Mouse (Mus musculus) left cerebral cortex, postnatal 10 days (tissue): ENCODE results near the gene Esrrb. TPM values are rescaled to one million over a fixed set of nuclear protein-coding genes. Genes with fewer than 3 reads are reported as not detected.
A peak's percentile ranks its signal among the peaks of the same experiment; 100 is the strongest.

Source experiments
- DNase-seq, 2 experiments: peaks; one replicate each; pipeline ENCODE4 v3.0.0; 2021 to 2022; ENCODE audit warnings: low spot score in 2 of 2, mixed read lengths in 1 of 2; ENCODE audit errors: extremely low spot score in 1 of 2
- intact Hi-C: fragments of 180-260 bp; cut with DNase I; formaldehyde crosslinking; loops from one replicate; pipeline ENCODE4 v1.15.1; 2025
- total RNA-seq, 2 experiments: library from RNA; stranded (reverse); gene quantifications; 2 replicates each; pipeline ENCODE4 v1.2.3; 2021

The Esrrb gene
- total RNA-seq, 2 experiments from 2014 or later, result 0.73 to 1.2 TPM

DNA sequence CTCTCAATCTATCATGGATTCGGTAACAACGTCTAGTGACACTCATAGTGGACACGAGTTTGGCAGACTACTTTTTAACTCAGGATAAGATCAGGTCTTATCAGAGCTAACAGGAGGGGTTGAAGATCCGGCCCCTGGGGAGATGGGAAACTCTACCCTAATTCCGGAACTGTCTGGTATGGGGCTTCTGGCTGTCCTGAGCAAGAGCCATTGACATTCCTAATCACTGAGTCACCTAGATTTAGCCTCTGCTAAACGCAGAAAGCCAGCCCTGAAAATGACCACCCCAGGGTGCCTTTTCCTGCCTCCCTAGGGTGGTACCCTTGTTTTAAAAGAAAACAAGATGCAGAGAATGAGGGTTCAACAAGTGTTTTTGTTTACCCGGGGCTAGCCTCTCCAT is 34.4 kb downstream of the Esrrb start:
- DNase-seq, result no peak
- intact Hi-C loops, result loop anchor here (10.0 kb wide), 1 partner anchor 101 kb away; no protein-coding TSS in a partner anchor

DNA sequence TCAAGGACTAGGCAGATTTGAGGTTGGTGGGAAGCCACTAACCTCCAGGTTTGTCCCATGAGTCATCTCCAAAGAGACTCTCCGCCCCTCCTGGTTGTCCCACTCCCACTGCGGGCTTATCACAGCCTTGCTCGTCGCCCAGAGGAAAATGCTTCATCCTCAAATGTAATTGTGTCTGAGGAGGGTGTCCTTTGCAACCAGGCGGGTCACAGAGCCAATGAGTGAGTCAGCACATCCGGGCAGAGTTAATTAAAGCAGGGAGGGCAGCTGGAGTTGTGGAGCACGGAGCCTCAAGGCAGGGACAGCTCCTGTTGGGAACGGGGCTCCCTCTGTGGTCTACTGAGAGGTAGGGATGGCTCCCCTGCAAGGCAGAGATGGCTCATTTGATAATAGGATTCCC is 37.8 kb downstream of the Esrrb start:
- DNase-seq, result no peak
- intact Hi-C loops, result loop anchor here (10.0 kb wide), 1 partner anchor 104 kb away; no protein-coding TSS in a partner anchor

DNA sequence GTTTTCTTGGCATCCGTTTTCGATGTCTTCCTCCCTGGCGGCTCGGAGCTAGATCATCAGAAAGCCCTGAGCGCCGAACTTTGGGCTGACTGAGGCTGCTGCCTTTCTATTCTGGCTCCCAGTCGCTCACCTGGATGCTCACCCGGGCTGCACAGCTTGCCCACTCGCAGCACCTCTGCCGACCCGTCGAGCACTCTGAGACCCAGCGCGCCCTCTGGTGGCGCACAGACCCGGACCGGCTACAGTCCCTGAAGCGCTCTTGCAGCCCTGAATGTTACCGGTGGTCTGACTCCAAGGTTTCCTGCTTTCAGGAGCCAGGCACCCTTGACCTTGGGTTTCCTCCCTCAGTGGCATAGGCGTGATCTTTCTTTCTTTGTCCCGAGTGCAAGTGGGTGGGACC is 41.8 kb downstream of the Esrrb start:
- DNase-seq, result peak; percentile 38 to 79
- intact Hi-C loops, result loop anchor here (5.0 kb wide), 1 partner anchor 270 kb away; no protein-coding TSS in a partner anchor

DNA sequence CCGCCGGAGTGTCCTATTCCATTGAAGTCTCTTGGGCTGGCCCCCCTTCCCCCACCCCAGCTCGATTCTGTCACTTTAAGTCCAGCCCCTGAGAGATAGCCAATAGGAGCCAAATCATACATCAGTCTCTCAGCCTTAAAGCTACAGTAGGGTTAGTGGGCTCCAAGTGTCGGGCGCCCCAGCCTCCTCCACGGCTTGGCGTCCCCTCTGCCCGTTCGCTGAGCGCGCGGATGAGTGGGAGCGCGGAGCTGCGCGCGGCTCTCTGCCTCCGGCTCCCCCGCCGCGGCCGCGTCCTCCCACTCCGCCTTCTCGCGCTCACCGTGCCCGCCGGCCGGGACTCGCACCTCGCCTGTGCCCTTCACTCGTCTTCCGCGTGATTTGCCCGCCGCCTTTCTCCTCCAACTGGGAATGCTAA is 60.6 kb downstream of the Esrrb start:
- intact Hi-C loops, result no loop called here
- DNase-seq, result peak; percentile 16 to 49

DNA sequence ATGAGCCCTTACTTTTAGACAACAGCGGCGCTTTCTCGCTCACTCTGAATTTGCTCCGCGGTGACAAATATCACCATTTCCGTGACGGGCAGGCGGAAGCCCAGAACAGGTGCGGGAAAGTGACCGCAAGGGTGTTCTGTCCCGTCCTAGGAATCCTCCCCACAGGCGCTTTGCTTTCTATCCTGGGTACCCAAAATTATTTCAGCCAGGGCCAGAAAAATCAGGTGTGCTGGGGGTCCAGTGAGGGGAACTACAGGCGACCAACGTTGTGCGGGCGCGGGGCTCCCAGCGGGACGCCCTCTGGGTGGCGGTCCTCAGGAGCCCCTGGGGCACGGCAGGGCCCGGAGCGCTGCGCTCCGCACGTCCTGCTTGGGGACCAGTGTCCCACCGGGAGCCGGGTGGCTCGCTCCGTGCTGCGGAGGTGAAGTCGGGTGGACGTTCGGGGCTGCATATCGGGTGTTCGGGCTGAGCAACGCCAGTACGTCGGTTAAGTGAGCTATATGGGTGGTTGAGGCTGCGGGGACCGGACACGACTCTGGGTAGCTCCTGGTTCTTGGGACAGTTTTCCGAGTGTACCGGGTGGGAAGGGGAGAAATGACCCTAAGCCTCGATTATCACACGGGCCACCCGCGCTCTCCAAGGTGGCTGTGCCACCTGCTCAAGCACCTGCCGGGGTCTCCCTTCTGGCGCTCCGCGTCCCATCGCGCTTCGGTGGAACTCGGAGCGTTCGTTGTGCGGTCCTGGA is 61.4 kb downstream of the Esrrb start:
- intact Hi-C loops, result no loop called here
- DNase-seq, result no peak

DNA sequence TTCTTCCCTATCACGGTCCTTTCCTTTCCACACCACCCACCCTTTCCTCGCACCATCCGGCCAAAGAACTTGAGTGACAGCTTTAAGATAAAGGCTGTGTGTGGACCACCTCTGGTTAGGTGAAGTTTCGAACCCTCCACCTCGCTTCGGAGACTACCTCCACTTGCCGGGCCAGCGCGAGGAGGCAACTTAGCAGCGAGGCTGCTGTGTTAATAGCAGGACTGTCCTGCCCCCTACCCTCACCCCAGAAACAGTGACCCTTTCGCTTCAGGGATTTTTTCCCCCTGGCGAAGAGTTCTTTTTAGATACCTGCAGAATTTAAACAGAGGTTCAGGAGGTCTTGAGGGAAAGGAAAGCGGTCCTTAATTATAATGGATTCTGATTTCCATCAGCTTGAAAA is 62.2 kb downstream of the Esrrb start:
- DNase-seq, result no peak

DNA sequence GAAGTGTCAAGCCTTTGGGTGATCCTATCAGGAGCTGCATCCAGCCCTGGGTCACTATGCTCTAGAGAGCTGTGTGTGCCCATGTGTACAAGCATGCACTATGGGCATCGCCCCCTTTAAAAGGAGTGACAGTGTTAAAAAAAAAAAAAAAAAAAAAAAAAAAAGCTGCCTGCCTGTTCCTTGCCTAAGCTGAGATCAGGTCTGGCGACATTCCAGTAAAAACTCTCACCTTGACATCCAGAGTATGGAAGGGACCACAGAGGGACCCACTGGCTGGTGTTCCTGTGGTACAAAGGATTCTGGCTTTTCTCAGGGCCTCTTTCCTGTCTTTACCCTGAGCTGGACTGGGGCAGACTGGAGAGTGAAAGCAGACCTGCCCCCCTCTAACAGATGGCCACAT is 66.7 kb downstream of the Esrrb start:
- intact Hi-C loops, result no loop called here
- DNase-seq, result no peak

More for the DNA sequence above, 62.2 kb downstream of the Esrrb start:
- intact Hi-C loops, result no loop called here

DNA sequence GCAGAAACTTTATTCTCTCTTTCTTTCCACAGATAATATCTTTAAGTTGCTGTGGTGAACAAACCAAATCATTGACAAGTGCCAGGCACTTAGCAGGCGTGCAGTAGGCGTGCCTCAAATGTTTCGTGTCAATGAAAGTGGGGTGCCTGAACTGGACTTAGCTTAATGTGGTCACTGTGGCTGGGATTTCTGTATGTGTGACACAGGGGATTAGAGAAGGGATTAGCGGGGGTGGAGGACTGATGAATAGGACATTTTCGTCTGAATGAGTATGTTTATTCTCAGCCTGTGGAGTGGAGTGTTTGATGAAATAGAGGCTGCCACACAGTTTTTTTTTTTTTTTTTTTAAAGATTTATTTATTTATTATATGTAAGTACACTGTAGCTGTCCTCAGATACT is 70.8 kb downstream of the Esrrb start:
- DNase-seq, result no peak
- intact Hi-C loops, result loop anchor here (10.0 kb wide), 1 partner anchor 297 kb away; no protein-coding TSS in a partner anchor

DNA sequence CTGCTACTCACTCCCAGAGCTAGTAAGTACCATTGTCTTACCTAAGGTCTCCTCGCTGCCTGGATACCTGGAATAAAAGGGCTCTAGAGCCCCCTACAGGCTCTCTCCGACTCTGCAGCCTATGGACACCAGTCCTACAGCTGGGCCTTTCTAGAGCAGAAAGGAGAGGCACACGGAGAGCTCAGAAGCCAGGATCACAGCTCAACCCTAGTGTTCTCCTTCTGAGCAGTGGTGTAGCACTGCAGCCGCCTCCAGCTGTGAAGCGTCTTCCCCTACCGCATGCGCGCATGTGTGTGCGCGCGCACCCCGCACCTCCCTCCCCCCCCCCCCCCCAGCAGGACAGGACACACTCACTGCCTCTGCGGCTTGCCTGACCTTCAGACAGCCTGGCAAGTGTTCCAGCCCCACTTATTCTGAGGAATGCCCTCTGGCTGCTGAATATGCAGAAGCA is 72.5 kb downstream of the Esrrb start:
- intact Hi-C loops, result loop anchor here (10.0 kb wide), 1 partner anchor 299 kb away; no protein-coding TSS in a partner anchor
- DNase-seq, result peak; percentile 57 to 60

DNA sequence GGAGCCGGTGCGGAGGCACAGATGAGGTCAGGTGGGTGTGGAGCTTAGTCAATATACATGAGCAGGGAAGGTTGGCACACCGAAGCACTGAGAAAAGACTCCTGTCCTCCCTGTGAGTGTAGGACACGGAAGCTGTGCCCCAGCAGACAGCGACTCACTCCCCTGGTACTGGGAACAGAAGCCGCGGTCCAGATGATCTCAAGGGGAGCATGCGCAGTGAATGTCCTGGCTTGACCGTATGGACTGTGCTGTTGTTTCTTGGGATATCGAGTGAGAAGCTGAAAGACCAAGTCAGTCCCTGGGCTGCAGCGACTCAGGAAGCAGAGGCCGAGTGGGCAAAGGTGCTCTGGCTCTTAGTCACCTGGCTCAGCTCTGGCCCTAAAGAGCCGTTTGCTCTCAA is 74.7 kb downstream of the Esrrb start:
- no peak for DNase-seq
- intact Hi-C loops, result loop anchor here (10.0 kb wide), 1 partner anchor 301 kb away; no protein-coding TSS in a partner anchor

DNA sequence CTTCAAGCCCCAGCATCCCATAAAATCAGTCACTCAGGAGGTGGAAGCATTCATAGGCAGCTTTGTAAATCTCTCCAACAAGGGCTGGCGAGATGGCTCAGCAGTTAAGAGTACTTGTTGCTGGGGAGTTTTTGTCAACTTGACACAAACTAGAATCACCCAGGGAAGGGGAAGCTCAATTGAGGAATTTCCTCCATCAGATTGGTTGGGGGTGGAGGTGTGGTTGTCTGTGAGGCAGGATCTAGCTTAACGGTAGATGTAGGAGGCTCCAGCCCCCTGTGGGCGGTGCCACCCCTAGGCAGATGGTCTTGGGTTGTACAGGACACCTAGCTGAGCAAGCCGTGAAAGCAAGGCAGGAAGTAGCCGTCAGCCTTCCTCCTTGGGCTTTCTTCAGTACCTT is 89.9 kb downstream of the Esrrb start:
- intact Hi-C loops, result no loop called here
- DNase-seq, result no peak

DNA sequence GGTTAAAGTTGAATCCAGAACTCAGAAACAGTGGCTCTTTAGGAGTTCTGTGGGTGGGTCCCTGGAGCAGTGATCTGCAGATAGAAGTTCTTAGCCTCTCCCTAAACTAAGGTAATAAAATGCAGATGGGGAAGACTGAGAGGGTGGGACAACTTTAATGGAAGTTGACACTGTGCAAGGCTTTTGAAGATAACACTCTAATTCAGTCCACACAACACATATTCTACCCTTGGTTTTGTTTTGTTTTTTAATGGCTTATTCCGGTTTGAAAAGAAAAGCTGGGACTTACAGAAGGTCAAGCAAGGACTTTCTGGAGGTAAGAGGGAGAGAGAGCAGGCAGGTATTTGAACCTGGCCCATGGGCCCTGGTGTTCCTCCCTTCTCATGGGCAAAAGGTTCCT is 94.1 kb downstream of the Esrrb start:
- DNase-seq, result no peak
- intact Hi-C loops, result no loop called here

DNA sequence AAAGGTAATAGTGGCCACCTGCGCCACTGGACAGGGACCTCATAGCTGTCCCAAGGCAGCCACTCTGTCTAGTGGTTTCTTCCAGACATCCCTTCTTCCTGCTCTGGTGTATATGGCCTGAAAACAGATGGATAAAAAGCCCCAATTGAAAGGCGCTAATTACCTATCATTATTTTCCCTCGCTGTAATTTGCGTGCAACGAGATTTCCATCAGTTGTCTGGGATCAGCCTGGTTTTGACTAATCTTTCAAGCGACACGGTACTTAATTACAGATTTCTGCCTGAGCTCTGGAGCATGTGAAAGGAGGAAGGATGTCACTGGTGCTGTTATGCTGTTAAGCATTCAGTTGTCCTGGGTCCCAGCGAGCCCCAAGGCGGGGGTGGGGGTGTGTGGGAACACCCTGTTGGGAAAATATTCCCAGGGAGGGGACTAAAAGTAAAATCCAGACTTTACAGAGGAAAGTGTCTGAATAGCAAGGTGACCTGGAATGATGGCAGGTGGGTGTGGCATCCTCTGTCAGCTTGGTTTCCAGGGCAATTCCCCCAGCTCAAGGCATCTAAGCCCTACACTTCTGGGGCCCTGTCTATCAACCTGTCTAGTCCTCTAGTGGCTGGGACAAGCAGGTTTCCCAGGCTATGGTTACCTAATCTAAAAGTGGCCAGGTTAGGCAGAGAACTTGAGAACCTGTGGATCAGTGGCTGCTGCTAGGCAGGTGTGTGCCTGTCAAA is 102.0 kb downstream of the Esrrb start:
- no peak for DNase-seq
- intact Hi-C loops, result no loop called here

DNA sequence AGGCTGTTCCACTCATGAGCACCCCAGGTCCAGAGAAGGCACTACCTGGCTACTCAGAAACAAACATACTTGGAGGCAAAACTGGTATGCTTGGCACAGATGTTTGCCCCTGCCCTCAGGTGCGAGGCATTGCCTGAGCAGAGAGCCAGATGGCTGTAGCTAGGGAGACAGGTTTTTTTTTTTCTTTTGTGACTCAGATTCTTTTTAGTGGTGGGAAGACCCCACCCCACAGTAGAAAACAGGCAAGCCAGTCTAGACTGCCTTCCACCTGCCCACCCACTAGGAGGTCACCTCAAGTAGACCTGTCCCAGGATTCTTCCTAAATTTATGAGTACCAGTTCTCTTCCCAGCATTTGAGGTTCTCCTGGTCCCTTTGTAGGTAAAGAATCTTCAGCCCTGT is 103.5 kb downstream of the Esrrb start:
- intact Hi-C loops, result no loop called here
- no peak for DNase-seq

DNA sequence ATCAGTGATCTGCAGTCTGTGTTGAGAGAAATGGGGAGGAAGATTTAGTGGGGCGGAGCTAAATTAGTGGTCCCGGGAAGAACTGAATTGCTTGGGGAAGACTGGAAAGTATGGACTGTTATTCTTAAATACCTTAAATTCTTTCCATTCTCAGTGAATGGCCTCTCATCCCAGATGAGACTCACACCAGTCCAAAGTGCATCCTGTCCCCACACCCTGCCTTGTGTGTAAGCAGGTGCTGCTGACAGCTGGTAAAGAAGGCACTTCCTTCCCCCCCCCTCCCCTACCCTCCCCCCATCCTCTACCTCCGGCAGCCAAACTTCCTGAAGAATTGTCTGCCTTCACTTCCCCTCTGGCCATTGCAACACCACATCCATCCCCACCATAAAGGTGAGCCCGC is 105.3 kb downstream of the Esrrb start:
- intact Hi-C loops, result no loop called here
- no peak for DNase-seq

DNA sequence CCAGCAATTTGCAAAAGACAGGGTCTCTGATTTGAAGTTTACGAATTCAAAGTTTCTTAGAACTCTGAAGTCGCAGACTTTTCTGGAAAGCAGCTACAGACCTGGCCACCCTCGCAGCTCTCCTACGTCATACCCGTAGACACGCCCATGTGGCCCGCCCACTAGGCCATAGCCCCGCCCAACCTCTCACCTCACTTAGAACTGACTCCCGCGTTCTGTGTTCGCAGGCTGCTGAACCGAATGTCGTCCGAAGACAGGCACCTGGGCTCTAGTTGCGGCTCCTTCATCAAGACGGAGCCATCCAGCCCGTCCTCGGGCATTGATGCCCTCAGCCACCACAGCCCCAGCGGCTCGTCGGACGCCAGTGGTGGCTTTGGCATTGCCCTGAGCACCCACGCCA is 109.0 kb downstream of the Esrrb start:
- intact Hi-C loops, result no loop called here
- DNase-seq, result no peak

DNA sequence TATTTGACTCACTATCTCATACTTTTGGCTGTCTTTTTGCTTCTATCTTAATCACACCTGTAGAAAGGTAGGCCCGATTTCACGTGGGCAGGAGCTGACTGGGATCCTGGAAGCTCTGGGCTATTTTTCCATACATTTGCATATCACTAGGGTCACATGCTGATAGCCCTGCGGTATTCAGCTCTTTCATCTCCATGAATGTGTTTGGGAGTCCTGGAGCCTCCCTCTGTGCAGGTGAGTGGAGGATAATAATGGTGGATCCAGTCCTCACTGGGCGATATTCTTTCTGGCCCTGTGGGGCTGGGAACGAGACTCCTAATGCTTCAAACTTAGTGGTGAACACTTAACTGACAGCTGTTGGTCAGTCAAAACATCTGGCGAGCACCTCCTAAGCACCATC is 110.0 kb downstream of the Esrrb start:
- intact Hi-C loops, result no loop called here
- no peak for DNase-seq

DNA sequence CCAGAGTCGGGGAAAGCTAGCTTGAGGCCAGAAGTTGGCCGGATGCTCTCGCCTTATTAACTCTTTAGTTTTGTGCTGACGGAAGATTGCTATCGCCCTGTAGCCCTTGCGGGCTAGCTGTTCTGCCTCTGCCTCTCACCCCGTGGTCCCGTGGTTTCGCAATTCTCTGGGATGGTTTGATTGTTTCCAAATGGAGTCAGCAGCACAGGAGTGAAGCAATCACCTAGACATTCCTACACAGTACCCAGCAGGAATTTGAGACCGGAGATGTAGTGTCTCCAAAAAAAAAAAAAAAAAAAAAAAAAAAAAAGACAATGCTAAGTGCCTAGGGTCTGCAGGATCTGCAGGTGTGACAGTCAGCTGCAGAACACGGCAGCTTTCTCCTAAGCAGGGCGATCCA is 112.7 kb downstream of the Esrrb start:
- intact Hi-C loops, result no loop called here
- no peak for DNase-seq

DNA sequence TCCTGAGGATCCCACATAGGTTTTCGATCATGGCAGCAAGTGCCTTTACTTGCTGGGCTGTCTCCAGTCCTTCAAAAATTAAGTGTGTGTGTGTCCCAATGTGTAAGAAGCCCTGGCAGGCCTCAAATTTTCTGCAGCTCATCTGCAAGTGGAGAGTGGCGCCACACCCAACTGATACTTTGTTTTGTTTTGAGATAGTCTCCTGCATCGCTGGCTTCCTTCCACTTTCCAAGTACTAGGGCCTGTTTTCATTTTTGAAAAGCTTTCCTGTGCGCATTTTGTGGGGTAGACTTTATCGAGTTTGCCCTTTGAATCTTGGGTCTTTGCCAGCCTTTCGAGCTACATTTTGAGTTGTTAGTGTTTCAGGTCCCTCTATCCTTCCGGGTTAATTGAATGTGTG is 115.1 kb downstream of the Esrrb start:
- intact Hi-C loops, result no loop called here
- no peak for DNase-seq

DNA sequence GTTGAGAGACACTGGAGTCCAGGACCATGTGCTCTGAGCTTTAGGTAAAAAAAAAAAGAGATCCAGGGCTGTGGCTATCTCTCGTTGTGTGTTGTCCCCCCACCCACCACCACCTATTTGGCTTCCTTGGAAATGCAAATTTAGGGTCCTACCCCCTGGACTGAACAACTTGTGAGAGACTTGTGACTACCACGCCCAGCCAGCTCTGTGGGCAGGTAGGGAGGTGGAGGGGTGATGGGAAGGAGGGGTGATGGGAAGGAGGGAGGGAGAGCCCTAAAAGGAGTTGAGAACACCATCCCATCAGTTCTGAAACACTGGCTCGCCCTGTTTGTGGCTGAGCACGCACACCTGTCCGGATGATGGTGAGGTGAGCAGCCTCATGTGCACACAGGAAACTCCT is 118.0 kb downstream of the Esrrb start:
- no peak for DNase-seq
- intact Hi-C loops, result no loop called here
